Mouse (Mus musculus) kidney, postnatal 36 days (tissue): ENCODE measurements at regions not wholly inside any gene's neighbourhood (a gene's known extent, or its start where the extent isn't known, plus 50 kb on each side); places are given as distances from the start of the nearest gene placed in this dataset.

ENCODE experiments used
- DNase-seq, 2 experiments: peaks; one replicate each; pipeline ENCODE4 v3.0.0; 2021 to 2022; ENCODE audit warnings: mixed read lengths in 2 of 2

DNA sequence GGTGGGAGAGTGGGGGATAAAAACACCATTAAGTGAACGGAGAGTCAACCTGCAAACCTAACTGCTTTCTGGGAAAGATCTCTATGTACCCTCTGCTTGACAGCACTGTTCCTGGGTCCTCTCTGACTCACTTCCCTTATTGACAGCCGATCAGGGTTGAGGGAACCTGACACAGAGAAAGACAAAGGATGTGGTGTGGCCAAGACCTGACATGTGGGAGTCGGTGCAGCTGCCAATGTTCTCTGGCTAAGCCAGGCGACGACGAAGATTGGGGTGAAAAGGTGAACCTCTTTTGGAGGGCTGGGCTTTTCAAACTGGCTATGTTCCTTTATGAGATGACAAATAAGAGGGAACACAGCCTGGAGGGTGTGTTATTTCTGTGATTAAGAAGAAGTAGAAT is 318.6 kb upstream of the Usp25 start:
- DNase-seq, result no peak

DNA sequence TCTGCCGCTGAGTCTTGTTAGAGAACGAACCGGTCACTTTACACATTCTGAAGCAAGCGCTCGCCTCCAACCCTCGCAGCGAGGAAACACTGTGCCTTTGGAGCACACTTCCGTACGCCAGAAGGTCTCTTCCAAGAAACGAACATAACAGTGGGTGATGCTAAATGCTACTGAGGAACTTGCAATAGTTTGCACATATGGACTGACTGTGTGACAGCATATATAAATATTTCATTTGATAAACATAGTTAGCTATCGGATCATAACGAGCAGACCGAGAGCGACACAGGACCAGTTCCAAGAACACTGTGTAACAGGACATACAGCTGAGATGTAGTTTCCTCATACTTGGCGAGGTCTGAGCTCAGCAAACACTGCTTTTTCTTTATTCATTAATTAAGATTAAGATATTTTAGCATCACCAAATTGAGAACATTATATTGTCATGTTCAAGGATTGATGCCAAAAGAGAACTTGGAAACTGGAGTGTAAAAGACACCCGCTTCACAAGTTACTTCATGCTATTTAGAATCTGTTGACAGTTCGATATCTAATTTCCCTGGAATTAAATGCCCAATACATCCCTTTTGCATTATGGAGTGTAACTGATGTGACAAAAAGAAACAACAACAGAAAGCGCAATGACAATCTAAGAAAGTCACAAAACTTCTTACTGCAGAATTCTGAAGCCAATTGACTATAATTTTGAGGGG is 314.3 kb upstream of the Nrip1 start:
- no peak for DNase-seq

DNA sequence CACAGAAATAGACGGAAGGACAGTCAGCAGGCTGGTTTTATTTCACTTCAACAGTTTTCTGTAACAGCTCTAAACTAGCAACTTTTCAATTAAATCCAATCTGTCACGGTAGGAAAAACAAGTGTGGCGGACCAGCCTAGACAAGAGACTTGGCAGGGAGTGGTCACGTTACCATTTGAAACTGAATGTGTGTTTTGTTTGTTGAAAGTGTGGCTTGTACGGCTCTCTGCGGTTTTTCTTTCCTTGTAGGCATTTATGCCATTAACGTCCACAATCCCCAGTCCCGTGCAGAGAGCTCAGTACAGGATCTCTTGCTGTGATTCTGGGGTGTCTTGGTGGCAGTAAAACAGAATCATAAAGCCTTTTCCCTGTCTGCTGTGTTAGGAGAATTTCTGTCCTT is 311.9 kb upstream of the Nrip1 start:
- no peak for DNase-seq

DNA sequence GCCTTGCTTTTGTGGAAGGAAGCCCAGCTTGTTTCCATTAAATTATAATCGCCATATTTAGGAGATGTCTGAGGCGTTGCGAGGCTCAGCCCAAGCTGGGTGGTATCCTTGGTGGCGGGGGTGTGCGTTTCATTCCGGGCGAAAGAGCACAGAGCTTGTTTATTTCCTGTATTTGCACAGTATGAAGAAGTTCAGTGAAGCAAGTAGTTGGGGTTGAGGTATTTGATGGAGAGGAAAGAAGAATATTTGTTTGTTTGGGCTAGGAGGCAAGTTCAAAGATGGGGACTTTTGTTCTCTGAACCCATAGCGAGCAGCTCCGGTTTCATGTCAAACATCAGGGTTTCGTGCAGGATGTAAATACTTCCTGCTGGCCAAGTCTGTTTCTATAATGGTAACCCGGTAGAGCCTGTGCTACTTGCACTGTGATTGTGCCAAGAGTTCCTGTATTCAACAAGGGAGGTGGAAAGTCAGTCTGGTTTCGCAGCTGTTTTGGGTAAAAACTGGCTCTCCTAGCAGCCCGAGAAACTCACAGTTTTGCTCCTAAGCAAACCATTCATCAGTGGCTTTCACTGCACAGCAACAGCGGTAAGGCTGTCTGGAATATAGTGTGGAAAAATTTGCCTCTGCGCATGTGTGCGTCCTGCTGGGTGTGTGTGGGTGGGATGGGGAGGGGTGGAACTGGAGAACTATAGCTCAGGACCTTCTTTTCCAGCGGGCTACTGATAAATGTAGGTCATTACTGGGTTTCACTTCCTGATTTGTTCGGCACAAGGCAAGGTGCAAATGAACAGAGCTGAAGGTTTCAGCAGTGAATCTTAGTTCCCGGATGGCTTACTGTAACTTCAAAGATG is 306.7 kb upstream of the Nrip1 start:
- DNase-seq, result peak in 1 of 2 experiments; percentile 13

DNA sequence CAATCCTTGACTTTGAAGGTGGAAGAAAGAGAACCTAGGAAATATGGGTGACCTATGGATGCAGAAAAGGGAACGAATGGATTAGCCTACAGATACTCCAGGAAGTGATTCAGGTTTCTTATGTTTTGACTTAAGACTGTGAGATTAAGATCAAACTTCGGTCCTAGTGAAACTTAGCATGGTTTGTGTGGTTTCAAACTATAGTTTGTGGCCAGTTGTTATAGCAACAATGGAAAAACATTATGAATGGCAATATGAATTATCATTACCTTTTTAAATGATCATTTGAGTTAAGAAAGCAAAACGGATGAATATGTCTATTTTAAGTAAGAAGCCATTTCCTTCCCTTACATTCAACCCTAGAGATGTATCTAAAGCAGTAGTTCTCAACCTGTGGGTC is 305.3 kb upstream of the Nrip1 start:
- no peak for DNase-seq

DNA sequence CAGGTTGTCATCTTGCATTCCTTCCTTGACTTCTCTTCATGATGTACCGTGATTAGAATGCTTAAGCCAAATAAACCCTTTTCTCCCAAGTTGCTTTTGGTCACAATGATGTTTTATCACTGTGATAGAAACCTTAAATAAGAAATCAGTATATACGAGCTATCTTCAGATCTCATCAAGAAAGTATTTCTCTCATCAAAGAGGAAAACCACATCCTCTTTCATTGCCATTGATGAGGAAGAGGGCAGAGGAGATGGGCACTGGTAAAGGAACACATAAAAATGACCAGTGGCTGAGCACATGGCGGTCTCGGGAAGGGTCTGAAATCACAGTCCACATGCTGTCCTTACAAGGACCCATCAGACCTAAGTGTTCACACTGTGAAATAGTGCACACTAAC is 296.2 kb upstream of the Nrip1 start:
- DNase-seq, result no peak

DNA sequence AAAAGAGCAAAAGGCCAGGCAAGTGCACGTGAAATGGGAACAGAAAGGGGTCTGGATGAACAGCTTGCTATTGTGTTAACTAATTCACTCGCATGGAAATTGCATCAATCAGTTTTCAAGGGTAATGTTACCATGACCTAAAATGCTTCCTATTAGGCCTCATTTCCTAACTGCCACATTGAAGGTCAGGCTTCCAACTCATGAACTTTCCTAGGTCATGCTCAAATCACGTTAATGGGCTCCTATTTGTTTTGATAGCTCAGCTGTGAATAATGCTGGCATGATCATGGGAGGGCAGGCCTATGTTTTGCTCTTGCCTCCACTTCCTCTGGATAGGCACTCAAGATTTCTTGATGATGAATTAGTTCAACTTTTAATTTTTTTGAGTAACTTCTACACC is 293.4 kb upstream of the Nrip1 start:
- no peak for DNase-seq

DNA sequence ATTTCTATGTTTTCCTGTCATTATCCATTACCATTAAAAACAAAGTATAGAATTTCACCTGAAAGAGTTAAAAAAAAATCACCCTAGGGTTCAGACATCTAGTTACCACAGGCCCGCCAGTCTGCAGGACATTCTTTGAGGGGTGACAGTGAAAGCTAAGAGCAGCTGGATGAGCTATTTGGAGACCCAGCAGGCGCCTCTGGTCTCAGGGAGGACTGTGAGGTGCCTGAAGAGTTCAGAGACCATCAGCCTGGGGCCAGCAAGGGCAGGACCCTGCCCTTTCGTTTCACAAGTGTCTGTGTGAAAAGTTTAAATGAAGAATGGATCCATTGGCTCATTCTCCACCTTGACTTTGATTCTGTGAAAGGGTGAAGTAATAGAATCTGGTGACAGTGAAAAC is 281.5 kb upstream of the Nrip1 start:
- DNase-seq, result no peak

DNA sequence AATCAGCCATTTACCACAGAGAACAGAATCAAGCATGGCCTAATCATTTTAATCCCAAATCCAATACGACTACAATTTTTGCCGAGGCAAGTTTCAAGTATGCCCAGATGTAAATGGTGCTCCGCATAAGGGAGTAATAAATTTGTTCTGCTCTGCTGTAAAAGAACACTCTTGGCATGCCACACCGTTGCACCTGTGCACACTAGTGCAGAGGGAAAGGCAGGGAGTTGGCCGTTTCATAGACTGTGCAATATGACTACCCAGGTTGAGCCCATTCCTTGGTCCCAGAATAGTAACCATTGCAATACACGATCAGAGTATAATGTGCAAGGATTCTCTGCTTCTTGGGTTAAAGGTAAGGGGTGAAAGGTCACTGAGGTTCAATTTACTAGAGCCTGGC is 270.7 kb upstream of the Nrip1 start:
- DNase-seq, result no peak

DNA sequence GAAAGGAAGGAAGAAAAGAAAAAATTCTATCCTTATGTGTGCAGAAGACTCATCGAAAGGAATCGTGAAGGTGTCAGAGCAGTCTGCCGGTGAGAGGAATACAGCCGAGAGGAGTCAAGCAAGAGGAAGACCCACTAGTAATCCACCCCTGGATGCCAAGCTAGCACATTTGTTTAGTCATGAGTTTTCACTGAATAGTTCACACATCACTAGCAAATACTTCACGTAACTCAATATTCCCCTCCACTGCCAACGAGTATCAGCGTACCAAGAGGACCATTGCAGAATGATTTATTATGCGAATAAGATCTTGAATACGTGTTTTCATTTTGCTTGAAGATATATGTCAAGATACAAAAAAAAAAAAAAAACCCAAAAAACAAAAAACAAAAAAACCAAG is 270.2 kb upstream of the Nrip1 start:
- no peak for DNase-seq

DNA sequence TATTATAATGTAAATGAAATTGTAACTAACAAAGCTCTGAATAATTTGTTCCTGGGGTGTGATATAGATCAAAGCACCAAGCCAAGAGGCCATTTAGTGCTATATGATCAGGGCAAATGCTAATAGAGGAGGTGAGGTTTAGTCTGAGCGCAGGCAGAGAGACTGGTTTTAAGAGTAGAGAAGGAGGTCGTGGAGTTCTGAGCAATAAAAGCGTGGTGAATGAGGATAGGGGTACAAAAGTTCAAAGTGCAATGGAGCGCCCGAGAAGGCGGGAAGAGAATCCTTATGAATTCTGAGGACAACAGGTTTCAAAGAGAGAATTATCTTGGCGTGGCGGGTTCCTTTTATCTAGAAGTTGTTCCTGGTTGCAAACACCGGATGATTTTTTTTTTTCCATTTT is 261.5 kb upstream of the Nrip1 start:
- DNase-seq, result no peak

DNA sequence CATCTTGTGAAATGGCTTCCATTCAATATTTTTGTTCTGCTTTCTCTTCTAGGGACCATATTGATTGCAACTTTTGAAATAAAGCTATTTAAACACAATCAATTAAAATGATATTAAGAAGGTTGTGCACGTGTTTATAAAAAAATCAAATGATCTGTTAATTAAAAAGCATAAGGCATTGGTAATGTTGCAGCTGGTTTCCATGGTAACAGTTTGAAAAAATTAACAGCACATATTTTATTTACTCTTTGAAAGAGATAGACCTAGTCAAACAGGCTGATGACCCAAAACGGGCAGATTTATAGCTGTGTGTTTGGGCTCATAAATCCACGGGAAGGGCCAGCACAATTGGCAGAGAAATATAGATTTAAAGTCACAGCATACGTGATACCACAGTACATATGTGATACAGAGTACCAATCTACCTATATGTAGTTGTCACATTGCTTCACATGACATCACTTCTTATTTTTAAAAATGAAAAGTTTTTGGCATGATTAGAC is 260.6 kb upstream of the Nrip1 start:
- no peak for DNase-seq

DNA sequence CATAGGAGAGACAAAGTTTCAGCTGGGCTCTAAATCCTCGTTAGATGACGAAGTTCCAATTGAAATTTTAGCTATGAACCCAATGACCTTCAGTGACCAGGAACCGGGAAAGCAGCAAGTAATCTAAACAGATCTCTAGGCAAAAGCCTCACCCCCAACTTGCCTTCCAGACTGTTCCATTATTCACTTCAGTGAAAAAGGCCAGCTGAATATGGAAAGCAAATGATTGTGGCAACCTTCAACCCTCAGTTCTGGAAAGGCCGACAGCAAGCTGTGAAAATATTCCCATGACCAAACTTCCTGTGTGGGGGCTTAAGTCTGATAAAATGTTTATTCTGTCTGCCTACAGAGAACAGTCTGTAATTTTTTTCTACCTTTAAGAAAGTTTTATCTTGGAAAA is 252.5 kb upstream of the Nrip1 start:
- peak in 1 of 2 experiments; percentile 35 for DNase-seq

DNA sequence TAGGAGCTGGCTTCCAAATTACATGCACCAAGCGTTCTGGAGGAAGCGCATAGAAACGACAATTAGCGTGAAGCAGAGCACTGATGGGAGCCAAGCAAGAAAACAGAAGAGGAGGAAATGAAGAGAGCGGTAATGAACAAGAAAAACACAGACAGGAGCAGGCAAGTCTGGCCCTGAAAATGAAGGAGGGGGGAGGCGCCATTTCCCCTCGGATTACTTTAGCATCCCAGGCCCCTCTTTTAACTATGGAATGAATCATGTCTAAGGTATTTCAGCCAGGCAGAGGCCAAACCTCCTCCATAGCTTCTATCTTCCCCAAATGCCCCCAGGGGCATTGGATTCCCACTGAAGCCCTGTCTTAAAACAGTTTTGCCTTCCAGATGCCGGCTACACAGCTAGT is 248.1 kb upstream of the Nrip1 start:
- DNase-seq, result no peak

DNA sequence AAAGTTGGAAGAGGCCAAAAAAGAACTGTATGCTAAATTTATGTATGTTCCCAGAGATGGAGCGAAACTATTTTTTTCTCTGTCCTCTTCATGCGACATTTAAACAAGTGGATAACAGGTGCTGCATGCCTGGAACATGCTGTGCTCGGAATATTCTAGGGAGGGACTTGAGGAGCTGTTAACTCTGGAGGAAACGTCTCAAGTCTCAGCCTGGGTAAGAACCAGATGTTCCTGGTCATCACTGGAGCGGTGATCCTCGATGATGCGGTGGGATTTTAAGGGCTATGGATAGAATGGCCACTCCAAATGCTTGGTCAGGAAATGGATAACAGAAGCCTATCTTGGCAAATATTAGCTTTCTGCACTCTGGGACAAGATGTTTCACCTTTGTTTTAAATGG is 244.7 kb upstream of the Nrip1 start:
- DNase-seq, result no peak

DNA sequence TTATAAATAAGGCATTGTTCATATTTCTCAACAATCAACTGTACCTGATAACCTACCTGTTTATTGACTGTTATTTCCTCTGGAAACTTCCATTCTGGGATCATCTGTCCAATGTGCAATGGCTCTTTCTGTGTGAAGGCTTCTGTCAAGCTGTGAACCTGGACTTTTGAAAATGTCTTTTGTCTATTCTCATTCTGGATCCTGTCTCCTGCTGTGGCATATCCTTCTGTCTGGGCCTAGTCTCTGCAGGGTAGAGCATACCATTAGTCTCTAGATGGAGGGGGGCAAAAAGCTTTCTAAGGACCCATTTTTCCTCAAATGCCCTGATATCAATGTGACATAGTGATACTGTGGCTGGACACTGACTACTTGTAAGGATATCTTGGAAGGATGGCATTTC is 237.4 kb upstream of the Nrip1 start:
- DNase-seq, result no peak

DNA sequence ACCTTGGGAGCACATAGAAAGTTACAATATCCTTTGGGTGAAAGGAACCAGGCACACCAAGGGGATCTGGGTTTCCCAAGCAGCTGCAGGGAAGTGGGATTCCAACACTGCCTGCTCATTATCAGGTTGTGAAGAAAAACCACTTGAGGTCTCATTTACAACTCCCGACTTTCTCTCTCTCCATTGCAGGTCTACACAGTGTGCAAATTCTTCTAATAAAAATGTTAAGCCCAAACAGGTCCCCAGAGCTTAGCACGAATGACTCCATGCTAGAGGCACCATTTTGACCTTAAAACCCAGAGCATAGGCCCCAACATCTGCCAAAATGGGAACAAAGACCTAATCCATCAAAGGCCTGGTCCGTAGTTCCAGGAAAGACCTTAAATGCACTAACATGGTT is 231.3 kb upstream of the Nrip1 start:
- no peak for DNase-seq

DNA sequence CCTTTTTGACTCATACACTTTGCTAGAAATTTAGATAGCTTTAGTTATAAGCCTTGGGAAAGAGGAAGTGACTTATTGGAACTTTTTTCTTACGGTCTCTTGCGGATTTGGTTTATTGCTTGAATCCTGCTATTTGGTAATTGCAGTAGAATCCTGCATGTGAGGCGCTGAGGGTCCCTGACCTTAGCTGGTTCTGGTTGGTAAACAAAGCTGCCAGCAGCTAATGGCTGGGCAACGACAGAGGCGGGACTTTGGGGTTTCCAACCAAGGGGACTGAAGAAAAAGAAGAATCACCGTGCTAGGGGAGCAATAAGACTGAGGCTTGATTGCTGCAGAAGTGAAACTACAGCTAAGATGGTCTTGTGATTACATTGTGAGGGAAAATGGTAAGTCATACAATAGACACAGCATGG is 230.2 kb upstream of the Nrip1 start:
- no peak for DNase-seq

DNA sequence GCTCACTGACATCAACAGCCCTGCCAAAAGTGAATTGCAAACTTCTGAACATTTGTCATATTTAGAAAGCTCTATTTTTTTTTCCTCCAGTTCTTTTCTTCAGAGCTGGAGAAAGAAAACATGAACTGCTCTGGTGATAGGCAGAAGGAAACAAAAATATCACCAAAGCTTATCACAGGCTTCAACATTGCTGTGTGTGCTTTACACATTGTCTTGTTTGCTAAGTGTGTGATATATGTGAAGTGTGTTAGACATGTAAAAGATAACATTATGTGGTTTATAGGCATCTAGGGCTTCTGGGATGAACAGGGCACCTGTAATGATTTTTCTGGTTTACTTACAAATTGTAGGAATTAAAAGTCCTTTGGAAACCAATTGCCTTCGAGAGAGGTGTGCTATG is 229.8 kb upstream of the Nrip1 start:
- DNase-seq, result no peak

DNA sequence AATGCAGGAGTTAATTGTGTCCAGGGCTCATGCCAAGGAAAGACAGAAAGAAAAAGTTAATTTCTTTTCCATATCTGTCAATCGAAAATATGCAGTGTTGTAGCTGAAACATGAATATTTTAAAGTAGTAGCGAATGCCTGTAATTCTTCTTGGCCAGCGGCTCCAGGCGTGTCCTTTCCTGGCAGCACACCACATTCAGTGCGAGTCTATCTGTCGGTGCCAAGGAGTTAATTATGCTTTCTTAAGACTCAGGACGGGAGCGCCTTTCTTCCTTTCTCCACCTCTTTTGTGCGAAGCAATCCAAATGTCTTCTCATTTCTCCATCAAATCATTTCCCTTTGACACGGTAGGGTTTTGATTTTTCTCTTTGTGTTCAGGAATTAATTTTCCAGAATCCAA is 226.5 kb upstream of the Nrip1 start:
- peak in 1 of 2 experiments; percentile 24 for DNase-seq

DNA sequence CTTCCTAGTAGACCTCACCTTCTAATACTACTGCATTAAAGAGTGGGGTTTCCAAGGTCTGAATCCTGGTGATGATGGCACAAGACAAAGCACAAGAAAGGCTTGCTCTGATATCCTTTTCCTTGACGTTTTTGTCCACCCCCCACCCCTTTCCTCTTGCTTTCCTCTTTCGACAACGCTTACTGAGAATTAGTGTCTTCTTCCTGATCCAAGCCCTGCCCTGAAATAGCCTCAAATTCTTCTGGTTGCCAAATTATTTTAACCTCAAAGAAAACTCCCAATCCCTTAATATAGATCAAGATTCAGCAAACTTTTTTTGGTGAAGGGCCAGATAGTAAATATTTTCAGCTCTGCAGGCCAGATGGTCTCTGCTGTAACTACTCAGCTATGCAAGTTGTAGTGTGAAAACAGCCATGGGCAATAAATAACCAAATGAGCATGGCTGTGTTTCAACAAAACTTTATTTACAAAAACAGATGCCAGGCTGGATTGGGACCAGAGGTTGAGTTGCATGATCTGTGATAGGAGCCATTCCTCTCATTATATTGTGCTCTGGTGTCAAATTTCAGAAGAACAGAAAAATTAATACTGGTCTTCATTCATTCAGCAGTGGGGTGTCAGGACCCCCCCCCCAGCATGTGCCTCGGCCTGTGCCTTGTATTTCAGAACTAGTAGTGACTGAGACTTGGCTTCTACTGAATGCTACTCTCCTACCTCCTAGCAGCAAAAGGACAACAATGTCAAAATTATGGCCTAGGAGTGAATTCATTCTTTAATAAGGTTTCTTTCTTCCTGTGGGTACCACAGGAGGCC is 218.5 kb upstream of the Nrip1 start:
- peak; percentile 8 to 37 for DNase-seq

DNA sequence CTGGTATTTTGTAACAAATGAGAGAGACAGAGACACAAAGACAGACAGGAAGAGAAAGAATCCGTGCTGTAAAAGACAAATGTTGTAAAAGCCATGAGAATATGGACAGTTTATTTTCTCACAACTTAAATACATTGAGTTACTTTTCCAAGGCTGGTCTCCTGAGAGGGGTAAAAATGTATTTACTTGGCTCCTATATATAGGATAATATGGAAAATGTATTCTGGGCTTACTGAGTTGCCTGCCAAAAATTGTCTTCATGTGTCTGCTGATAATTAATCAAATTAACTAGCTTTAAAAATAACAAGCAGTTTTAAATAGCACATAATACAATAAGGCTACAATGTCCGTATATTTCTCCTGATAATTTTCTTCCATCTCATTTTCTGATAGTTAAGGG is 216.2 kb upstream of the Nrip1 start:
- DNase-seq, result no peak

DNA sequence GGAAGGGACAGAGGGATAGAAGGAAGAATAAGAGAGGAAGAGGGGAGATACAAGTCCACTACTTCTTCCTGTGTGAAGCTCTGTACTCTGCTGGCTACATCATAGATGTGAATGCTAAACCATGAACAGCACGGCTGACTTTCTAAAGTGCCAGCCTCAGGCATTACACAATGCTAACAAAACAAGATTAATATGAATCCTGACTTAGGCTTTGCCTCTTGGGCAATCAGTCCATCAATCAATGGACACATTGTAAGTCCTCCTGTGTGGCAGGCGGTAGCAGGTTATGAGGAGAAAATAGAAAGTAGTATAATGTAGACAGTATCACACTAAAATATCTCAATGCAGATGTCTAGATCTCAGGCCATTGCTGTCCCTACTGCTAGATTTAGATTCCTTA is 203.6 kb upstream of the Nrip1 start:
- DNase-seq, result no peak
